Mouse (Mus musculus) spleen, adult 2 months (tissue): ENCODE data around the gene Homer3. TPM values are rescaled to one million over a fixed set of nuclear protein-coding genes. Genes with fewer than 3 reads are reported as not detected.

Source experiments
- DNase-seq, 2 experiments: peaks; one replicate each; pipeline versions ENCODE4 v3.0.0 to v3.0.0-alpha.2; 2012 to 2021; ENCODE audit warnings: low spot score in 2 of 2, low read depth in 1 of 2
- H3K27ac ChIP-seq: fragments of 200-500 bp; 2 replicates; pipeline ENCODE4 v1.5.1; 2012; ENCODE audit warnings: low read length, inconsistent platforms; ENCODE audit not compliant: insufficient read depth
- H3K27me3 ChIP-seq: fragments of 200-500 bp; 2 replicates; pipeline ENCODE4 v1.6.1; 2012; ENCODE audit warnings: mild to moderate bottlenecking, moderate library complexity, low read length, inconsistent platforms; ENCODE audit not compliant: control insufficient read depth, insufficient read depth
- H3K36me3 ChIP-seq: fragments of 200-500 bp; 2 replicates; pipeline ENCODE4 v1.6.1; 2012; ENCODE audit warnings: mild to moderate bottlenecking, low read length, inconsistent platforms; ENCODE audit not compliant: control insufficient read depth, insufficient read depth
- H3K4me1 ChIP-seq: fragments of 200-500 bp; 2 replicates; pipeline ENCODE4 v1.6.1; 2011; ENCODE audit warnings: inconsistent platforms; ENCODE audit not compliant: control insufficient read depth, insufficient read depth, insufficient read length
- H3K4me3 ChIP-seq: fragments of 200-500 bp; 2 replicates; pipeline ENCODE4 v1.5.1; 2011; ENCODE audit warnings: mild to moderate bottlenecking, inconsistent platforms; ENCODE audit not compliant: insufficient read depth, insufficient read length; ENCODE audit errors: extremely low read depth
- CTCF ChIP-seq: fragments of 200-500 bp; IDR thresholded peaks from 2 replicates; pipeline ENCODE4 v1.5.1; 2011; ENCODE audit warnings: mild to moderate bottlenecking, inconsistent platforms; ENCODE audit not compliant: insufficient read depth, insufficient read length, insufficient replicate concordance; ENCODE audit errors: extremely low read depth
- POLR2A ChIP-seq: fragments of 200-500 bp; IDR thresholded peaks from 2 replicates; pipeline ENCODE4 v1.6.1; 2011; ENCODE audit warnings: low read depth, low read length, inconsistent platforms
- WGBS: fragments of 180-500 bp; shearing (Covaris S2); methylation state at CpG from one replicate; pipeline ENCODE4 v1.1.7; 2018; 5-methylcytosine and 5-hydroxymethylcytosine counted together
- polyA plus RNA-seq: library from polyadenylated mRNA; depleted of rRNA; stranded (reverse); fragments of >200 nt; gene quantifications from 2 replicates; pipeline ENCODE4 v1.2.3, GENCODE M21; 2012

The Homer3 gene
- polyA plus RNA-seq, 1 experiment: 28.1 TPM

DNA sequence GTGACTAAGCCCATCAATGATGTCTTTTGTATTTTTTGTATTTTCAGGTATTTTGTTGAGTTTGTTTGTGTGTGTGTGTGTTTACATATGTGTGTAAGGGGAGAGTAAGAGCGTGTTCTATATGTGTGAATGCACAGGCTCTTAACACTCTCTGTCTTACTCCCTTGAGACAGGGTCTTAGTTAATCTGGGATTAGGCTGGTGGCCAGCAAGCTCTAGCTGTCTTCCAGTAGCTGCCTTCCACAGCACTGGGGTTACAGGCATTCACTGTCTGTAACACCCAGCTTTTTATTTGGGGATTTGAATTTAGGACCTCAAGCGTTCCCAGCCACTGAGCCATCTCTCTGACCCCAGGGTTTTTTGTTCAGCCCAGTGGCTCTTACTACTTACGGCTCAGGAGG, 34.8 kb upstream of the Homer3 start:
- H3K27me3 ChIP-seq: no peaks in the 10 kb centered on the region
- TF ChIP-seq POLR2A (no peak), CTCF (no peak)
- peaks cover 40% of the 10 kb centered on the region for H3K36me3 ChIP-seq
- H3K4me3 ChIP-seq: no peak overlapping the region
- H3K27ac ChIP-seq: no peak overlapping the region
- DNase-seq: no peak
- H3K4me1 ChIP-seq: no peaks in the 10 kb centered on the region
- 92% methylated on average over 3 of the region's 3 CpGs for WGBS

DNA sequence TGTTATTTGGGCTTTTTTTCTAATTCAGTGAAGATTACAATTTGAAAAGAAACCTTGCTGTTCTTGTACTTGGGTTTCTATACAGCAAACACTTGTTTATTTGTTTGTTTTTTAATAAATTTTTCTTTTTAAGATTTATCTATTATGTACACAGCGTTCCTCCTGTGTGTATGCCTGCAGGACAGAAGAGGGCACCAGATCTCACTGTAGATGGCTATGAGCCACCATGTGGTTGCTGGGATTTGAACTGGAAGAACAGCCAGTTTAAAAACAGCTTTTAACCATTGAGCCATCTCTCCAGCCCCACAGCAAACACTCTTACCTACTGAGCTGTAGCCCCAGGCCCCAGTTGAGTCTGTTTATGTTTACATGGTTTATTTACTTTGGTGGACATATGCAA, 28.0 kb upstream of the Homer3 start:
- peaks cover 51% of the 10 kb centered on the region for H3K36me3 ChIP-seq
- H3K27ac ChIP-seq: no peak overlapping the region
- H3K4me3 ChIP-seq: no peak overlapping the region
- DNase-seq: no peak
- WGBS: 80% methylated on average over 1 of the region's 1 CpGs
- no peak for TF ChIP-seq CTCF
- TF ChIP-seq POLR2A: no peak
- H3K27me3 ChIP-seq: no peaks in the 10 kb centered on the region
- H3K4me1 ChIP-seq: no peaks in the 10 kb centered on the region

DNA sequence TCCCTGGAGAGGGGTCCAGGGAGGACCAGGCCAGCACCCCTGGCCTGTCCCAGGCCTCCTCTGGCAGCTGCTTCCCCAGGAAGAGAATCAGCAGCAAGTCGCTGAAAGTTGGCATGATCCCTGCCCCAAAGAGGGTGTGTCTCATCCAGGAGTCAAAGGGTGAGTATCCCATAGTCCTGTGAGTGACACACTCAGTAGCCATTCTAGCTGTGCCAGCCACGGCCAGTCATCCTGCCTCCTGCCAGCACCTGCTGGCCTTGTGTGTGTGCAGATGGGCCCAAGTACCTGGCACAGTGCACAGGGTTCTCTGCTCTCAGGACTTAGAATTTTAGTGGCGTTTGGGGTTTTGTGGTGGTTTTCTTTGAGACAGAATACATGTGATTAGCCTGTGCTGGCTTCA, 25.2 kb upstream of the Homer3 start:
- WGBS: 79% methylated on average over 3 of the region's 3 CpGs
- H3K36me3 ChIP-seq: peaks cover 50% of the 10 kb centered on the region
- H3K4me3 ChIP-seq: no peak overlapping the region
- DNase-seq: no peak
- TF ChIP-seq POLR2A: no peak
- TF ChIP-seq CTCF: no peak
- H3K27ac ChIP-seq: no peak overlapping the region
- H3K4me1 ChIP-seq: no peaks in the 10 kb centered on the region
- H3K27me3 ChIP-seq: no peaks in the 10 kb centered on the region

DNA sequence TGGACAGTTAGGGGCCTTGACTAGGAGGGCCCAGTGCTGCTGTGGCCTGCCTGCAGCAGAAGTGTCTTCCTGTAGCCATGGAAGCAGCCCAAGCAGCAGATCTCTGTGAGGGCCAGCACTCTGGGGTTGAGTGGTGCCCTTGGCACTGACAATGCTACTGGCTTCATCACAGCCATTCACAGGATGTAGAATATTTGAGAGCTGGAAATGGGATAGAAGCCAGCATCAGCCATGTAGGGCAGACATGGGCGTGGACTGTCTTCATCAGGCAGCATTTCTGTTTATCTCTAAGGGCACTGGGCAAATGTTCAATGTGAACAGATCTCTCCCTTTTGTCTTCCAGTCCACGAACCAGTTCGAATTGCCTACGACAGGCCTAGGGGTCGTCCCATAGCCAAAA, 24.0 kb upstream of the Homer3 start:
- H3K36me3 ChIP-seq: peaks cover 46% of the 10 kb centered on the region
- TF ChIP-seq POLR2A (no peak), CTCF (no peak)
- H3K4me3 ChIP-seq: no peak overlapping the region
- no peaks in the 10 kb centered on the region for H3K4me1 ChIP-seq
- peak overlapping the region; percentile 19; the same call in 1 of the 2 replicates for H3K27ac ChIP-seq
- 81% methylated on average over 5 of the region's 5 CpGs for WGBS
- no peak for DNase-seq
- no peaks in the 10 kb centered on the region for H3K27me3 ChIP-seq

DNA sequence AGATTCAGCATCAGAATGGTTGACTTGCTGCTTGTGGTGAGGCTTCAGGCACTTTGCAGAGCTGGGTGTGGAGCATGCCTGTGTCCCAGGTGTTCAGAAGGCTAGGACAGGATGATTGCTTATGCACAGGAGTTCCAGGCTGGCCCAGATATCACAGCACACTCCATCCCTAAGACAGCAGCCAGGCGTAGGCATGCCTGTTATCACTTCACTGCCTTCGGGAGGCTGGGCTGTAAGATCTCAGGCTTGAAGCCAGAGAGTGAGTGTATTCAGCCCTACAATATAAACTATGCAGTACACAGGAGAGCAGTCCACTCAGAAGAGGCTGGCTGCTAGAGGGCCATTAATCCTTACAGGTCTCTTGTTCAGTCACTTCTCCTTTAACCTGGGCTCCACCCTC, 23.6 kb upstream of the Homer3 start:
- Histone ChIP-seq H3K4me1 (no peaks in the 10 kb centered on the region), H3K27me3 (no peaks in the 10 kb centered on the region), H3K4me3 (no peak overlapping the region), H3K36me3 (peaks cover 47% of the 10 kb centered on the region), H3K27ac (0 out of 2 replicates have a peak overlapping the region, but pooled peaks have one; percentile 1)
- DNase-seq: no peak
- no peak for TF ChIP-seq CTCF
- no peak for TF ChIP-seq POLR2A
- 92% methylated on average over 2 of the region's 2 CpGs for WGBS

DNA sequence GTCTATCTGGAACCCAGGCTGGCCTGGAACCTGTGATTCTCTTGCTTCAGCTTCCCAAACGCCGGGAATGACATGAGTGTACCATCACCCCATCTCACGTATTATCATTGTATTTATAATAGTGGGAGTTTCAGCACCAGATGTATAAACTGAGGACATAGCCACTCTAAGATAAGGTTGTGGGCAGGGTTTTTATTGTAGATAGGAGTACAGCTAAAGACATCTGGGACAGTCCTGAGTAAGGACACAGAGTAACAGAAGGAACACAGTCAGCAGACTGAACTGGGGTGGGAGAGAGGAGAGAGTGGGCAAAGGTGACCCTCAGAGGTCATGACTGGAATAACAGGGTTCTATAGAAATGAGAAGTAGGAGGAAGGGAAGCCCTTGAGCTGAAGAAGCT, 15.0 kb upstream of the Homer3 start:
- no peak for DNase-seq
- Histone ChIP-seq H3K27ac (no peak overlapping the region), H3K27me3 (no peaks in the 10 kb centered on the region), H3K4me1 (no peaks in the 10 kb centered on the region), H3K36me3 (peaks cover 8% of the 10 kb centered on the region), H3K4me3 (no peak overlapping the region)
- 79% methylated on average over 3 of the region's 3 CpGs for WGBS
- TF ChIP-seq CTCF: no peak
- no peak for TF ChIP-seq POLR2A

DNA sequence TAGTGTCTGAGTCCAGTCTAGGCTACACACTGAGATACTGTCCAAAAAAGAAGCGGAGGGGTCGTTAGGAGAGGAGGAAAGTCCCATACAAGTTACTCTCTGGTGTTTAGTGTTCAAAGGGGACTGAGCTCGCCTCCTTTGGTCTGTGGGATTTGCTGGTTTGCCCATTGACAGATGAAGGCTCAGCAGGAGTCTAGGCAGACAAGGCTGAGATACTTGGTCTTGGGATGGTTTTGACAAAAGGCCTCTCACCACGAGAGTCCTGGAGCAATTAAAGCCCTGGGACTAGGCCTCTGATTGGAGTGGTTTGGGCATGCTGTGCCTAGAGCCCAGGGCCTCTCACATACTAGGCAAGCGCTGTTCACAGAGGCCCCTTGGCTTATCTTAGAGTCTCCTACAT, 14.3 kb upstream of the Homer3 start:
- H3K27me3 ChIP-seq: no peaks in the 10 kb centered on the region
- TF ChIP-seq CTCF: no peak
- no peak for TF ChIP-seq POLR2A
- DNase-seq: no peak
- peaks cover 3% of the 10 kb centered on the region; the same call in 1 of the 2 replicates for H3K36me3 ChIP-seq
- 70% methylated on average over 5 of the region's 5 CpGs for WGBS
- no peaks in the 10 kb centered on the region for H3K4me1 ChIP-seq
- no peak overlapping the region for H3K27ac ChIP-seq
- no peak overlapping the region for H3K4me3 ChIP-seq
